ENCODE assay signal across 8 mouse cellular contexts in genomic region chr7:74200661-74201060, GRCm38 (mm10).
DNase-seq lines count a peak whose midpoint lies in the region; ATAC-seq lines count a peak whose summit lies in the region.
"Had no signal": no experiment of that assay in that cellular context is flagged by ENCODE, and none has a peak within 500 bp of the region (broad histone marks: within the 10 kb centered on the region; RNA-seq: fewer than 3 reads in every experiment).

No protein-coding gene starts in this region.

- H3K4me3 ChIP-seq in kidney, embryonic 16.5 days (ENCODE audit: low read length): no peak overlapping the region
- H3K4me3 ChIP-seq: liver, embryonic 15.5 days had no signal

- H3K27me3 ChIP-seq in kidney, embryonic 16.5 days (ENCODE audit: insufficient read depth, low read length): no peaks in the 10 kb centered on the region
- H3K27me3 ChIP-seq: liver, embryonic 15.5 days had no signal

- no peaks in the 10 kb centered on the region for H3K36me3 ChIP-seq in kidney, embryonic 16.5 days (ENCODE audit: insufficient read depth, low read length)
- H3K36me3 ChIP-seq: liver, embryonic 15.5 days had no signal

- no peak overlapping the region for H3K9ac ChIP-seq in kidney, embryonic 16.5 days (replicated peaks; ENCODE audit: low read length)
- H3K9ac ChIP-seq: liver, embryonic 15.5 days had no signal

- H3K4me2 ChIP-seq in kidney, embryonic 16.5 days (replicated peaks; ENCODE audit: low read depth, low read length): no peak overlapping the region
- H3K4me2 ChIP-seq: liver, embryonic 15.5 days had no signal

- DNase-seq in kidney, postnatal 14 days: peak; percentile 3
- peak; percentile 3 for DNase-seq in urinary bladder, postnatal 25 days (ENCODE audit: low spot score)
- no peak for DNase-seq in urinary bladder, adult 2 months (ENCODE audit: low spot score)
- peak; percentile 21 for DNase-seq in forelimb bud, embryonic 11.5 days (ENCODE audit: low read depth, low spot score)
- DNase-seq in cerebellum, adult 11 months: no peak

- no peaks in the 10 kb centered on the region for H3K9me3 ChIP-seq in kidney, embryonic 16.5 days (ENCODE audit: low read length)
- H3K9me3 ChIP-seq: liver, embryonic 15.5 days had no signal

- 44% methylated on average over 4 of the region's 4 CpGs for WGBS in kidney, embryonic 16.5 days

- no peaks in the 10 kb centered on the region for H3K4me1 ChIP-seq in kidney, embryonic 16.5 days (ENCODE audit: insufficient read depth, low read length)
- H3K4me1 ChIP-seq: liver, embryonic 15.5 days had no signal

- no peak overlapping the region for H3K27ac ChIP-seq in kidney, embryonic 16.5 days (ENCODE audit: low read length)
- H3K27ac ChIP-seq: liver, embryonic 15.5 days had no signal

- no peak for ATAC-seq in kidney, embryonic 16.5 days (ENCODE audit: low FRiP score, low TSS enrichment)
- no peak for ATAC-seq in granulocyte monocyte progenitor cell, adult 5-6 weeks (replicated peaks; ENCODE audit: poor library complexity, severe bottlenecking)

Comparison
In these comparisons a context has a peak if more than half of its experiments do, and no peak if none do; other contexts are left out.
1. DNase-seq: peak in kidney, postnatal 14 days (single experiment), urinary bladder, postnatal 25 days (single experiment) and forelimb bud, embryonic 11.5 days (single experiment); none in urinary bladder, adult 2 months (single experiment) and cerebellum, adult 11 months (single experiment).